Mouse (Mus musculus) testis, adult 2 months (tissue): Measurements from ENCODE around the gene Cobll1.

Experiments
- CTCF ChIP-seq: fragments of 200-500 bp; IDR thresholded peaks from 2 replicates; pipeline ENCODE4 v1.5.1; 2012; ENCODE audit warnings: low read depth, mild to moderate bottlenecking, inconsistent platforms, low read length, moderate library complexity; ENCODE audit not compliant: control insufficient read depth, insufficient read depth, insufficient replicate concordance
- POLR2A ChIP-seq: fragments of 200-500 bp; IDR thresholded peaks from 2 replicates; pipeline ENCODE4 v1.6.1; 2012; ENCODE audit warnings: low read depth, mild to moderate bottlenecking, inconsistent platforms, low read length, moderate library complexity; ENCODE audit not compliant: control insufficient read depth

DNA sequence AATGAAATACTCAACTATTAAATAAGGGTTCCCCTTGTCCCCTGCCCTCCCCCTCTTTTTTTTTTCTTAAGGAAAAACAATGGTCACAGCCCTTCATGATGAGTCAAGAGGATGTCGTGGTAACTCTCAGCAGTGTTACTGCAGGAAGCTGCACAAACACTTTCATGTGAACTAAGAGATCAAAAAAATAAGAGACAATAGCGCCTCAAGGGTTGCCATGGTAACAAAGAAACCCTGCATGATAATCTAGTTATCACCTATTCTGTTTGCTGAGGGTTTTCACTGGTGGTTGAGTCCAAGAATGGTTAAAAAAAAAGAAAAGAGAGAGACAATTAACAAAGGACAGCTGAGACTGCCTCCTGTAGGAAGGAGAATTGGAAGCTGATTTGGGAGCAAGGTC lies 56.5 kb downstream of the Cobll1 start:
- no peak for TF ChIP-seq CTCF
- TF ChIP-seq POLR2A = no peak
